Mouse (Mus musculus): ENCODE results near the gene Timm8a1.

DNA sequence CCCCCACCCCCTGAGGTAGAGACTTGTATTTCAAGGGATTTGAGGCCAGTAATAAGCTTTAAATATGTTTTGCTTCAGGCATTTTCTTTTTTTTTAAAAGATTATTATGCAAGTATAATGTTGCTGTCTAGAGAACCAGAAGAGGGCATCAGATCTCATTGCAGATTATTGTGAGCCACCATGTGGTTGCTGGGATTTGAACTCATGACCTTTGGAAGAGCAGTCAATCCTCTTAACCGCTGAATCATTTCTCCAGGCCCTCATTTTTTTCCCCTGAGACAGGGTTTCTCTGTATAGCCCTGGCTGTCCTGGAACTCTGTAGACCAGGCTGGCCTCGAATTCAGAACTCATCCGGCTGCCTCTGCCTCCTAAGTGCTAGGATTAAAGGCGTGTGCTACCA, 46.6 kb upstream of the Timm8a1 start:
- TF ChIP-seq CTCF (IDR thresholded peaks at IDR 0.05; ENCODE audit: low read depth, low read length) (no peak), POLR2A (IDR thresholded peaks at IDR 0.05; ENCODE audit: insufficient read depth, low read length) (no peak), EP300 (IDR thresholded peaks at IDR 0.05; ENCODE audit: insufficient read depth, low read depth, low read length) (no peak)
